Mouse (Mus musculus): ENCODE data around the gene Rhod. TPM values are rescaled to one million over a fixed set of nuclear protein-coding genes. Genes with fewer than 3 reads are reported as not detected.
A peak's percentile ranks its signal among the peaks of the same experiment; 100 is the strongest.

The Rhod gene
- polyA plus RNA-seq, 1 experiment from 2014 or later, result 48.0 TPM

- no peaks in the 10 kb centered on the region for H3K36me3 ChIP-seq (ENCODE audit: control insufficient read depth, insufficient read depth, low read length)
- no peaks in the 10 kb centered on the region for H3K27me3 ChIP-seq (ENCODE audit: control insufficient read depth, insufficient read depth, low read length)
- H3K4me2 ChIP-seq (replicated peaks; ENCODE audit: low read depth), result peak within 1 kb of the TSS; percentile 95
- H3K4me1 ChIP-seq (replicated peaks; ENCODE audit: control insufficient read depth, insufficient read depth), result no peaks in the 10 kb centered on the region
- peak within 1 kb of the TSS; percentile 93 for H3K27ac ChIP-seq (replicated peaks)
- peak within 1 kb of the TSS; percentile 86 for H3K9ac ChIP-seq (ENCODE audit: low read length)
- 2% methylated on average over 75 of the region's 82 CpGs for WGBS
- peak within 1 kb of the TSS; percentile 69 for H3K4me3 ChIP-seq (ENCODE audit: low read depth, low read length)
- no peak for TF ChIP-seq EP300 (optimal IDR thresholded peaks at IDR 0.05)
- no peak for TF ChIP-seq CTCF (IDR thresholded peaks at IDR 0.05; ENCODE audit: low read depth)
- peak; percentile 24 for ATAC-seq (ENCODE audit: low FRiP score, low TSS enrichment)
- no peaks in the 10 kb centered on the region for H3K9me3 ChIP-seq (ENCODE audit: control insufficient read depth, low read length)
- peak; percentile 65 for DNase-seq (ENCODE audit: low spot score)
These were observed 41.2 kb downstream of the Rhod start, which contains the start of gene Kdm2a for GRCm38 (mm10) chr19:4397798-4398629. Gene Kdm2a (minus strand): TSS chr19:4398285.

- H3K4me2 ChIP-seq (replicated peaks; ENCODE audit: low read depth), result peak overlapping the region; percentile 95
- H3K9me3 ChIP-seq (ENCODE audit: control insufficient read depth, low read length), result no peaks in the 10 kb centered on the region
- no peaks in the 10 kb centered on the region for H3K36me3 ChIP-seq (ENCODE audit: control insufficient read depth, insufficient read depth, low read length)
- H3K27me3 ChIP-seq (ENCODE audit: control insufficient read depth, insufficient read depth, low read length), result no peaks in the 10 kb centered on the region
- H3K4me1 ChIP-seq (replicated peaks; ENCODE audit: control insufficient read depth, insufficient read depth), result no peaks in the 10 kb centered on the region
- ATAC-seq (ENCODE audit: low FRiP score, low TSS enrichment), result peak; percentile 96
- DNase-seq (ENCODE audit: low spot score), result peak; percentile 100
- peak overlapping the region; percentile 97 for H3K27ac ChIP-seq (replicated peaks)
- H3K9ac ChIP-seq (ENCODE audit: low read length), result peak overlapping the region; percentile 100
- no peak for TF ChIP-seq EP300 (optimal IDR thresholded peaks at IDR 0.05)
- no peak for TF ChIP-seq CTCF (IDR thresholded peaks at IDR 0.05; ENCODE audit: low read depth)
- H3K4me3 ChIP-seq (ENCODE audit: low read depth, low read length), result peak overlapping the region; percentile 100
- under 1% methylated on average over 42 of the region's 90 CpGs for WGBS
These were observed 42.0 kb downstream of the Rhod start for GRCm38 (mm10) chr19:4396998-4397797.

GRCm38 (mm10) chr19:4396081-4396997 lies 42.9 kb downstream of the Rhod start:
- WGBS, result under 1% methylated on average over 63 of the region's 80 CpGs
- no peaks in the 10 kb centered on the region for H3K36me3 ChIP-seq (ENCODE audit: control insufficient read depth, insufficient read depth, low read length)
- TF ChIP-seq EP300 (optimal IDR thresholded peaks at IDR 0.05), result no peak
- TF ChIP-seq CTCF (IDR thresholded peaks at IDR 0.05; ENCODE audit: low read depth), result no peak
- H3K9me3 ChIP-seq (ENCODE audit: control insufficient read depth, low read length), result no peaks in the 10 kb centered on the region
- H3K27ac ChIP-seq (replicated peaks), result peak overlapping the region; percentile 97
- DNase-seq (ENCODE audit: low spot score) (peak; percentile 46), ATAC-seq (ENCODE audit: low FRiP score, low TSS enrichment) (peak; percentile 27)
- no peaks in the 10 kb centered on the region for H3K4me1 ChIP-seq (replicated peaks; ENCODE audit: control insufficient read depth, insufficient read depth)
- H3K9ac ChIP-seq (ENCODE audit: low read length), result peak overlapping the region; percentile 100
- peak overlapping the region; percentile 100 for H3K4me3 ChIP-seq (ENCODE audit: low read depth, low read length)
- no peaks in the 10 kb centered on the region for H3K27me3 ChIP-seq (ENCODE audit: control insufficient read depth, insufficient read depth, low read length)
- peak overlapping the region; percentile 65 for H3K4me2 ChIP-seq (replicated peaks; ENCODE audit: low read depth)

DNA sequence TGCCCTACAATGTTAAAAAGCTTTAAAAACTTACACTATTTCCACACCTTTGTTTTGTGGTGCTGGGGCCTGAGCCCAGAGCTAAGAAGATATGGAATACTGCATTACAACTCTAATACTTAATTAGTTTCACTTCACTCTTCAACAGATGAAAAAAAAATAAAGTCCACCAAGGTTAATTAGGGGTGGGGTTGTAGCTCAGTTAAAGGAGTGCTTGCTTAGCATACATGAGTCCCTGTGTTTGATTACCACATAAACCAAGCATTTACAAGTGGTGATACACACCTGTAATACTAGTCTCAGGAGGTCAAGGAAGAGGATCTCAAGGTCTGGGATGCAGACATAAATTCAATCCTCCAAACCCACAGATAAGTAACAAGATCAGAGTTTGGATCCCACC lies 52.0 kb downstream of the Rhod start:
- H3K9me3 ChIP-seq (ENCODE audit: control insufficient read depth, low read length), result no peaks in the 10 kb centered on the region
- H3K36me3 ChIP-seq (ENCODE audit: control insufficient read depth, insufficient read depth, low read length), result no peaks in the 10 kb centered on the region
- H3K27ac ChIP-seq (replicated peaks), result no peak overlapping the region
- no peaks in the 10 kb centered on the region for H3K27me3 ChIP-seq (ENCODE audit: control insufficient read depth, insufficient read depth, low read length)
- no peak overlapping the region for H3K4me3 ChIP-seq (ENCODE audit: low read depth, low read length)
- TF ChIP-seq CTCF (IDR thresholded peaks at IDR 0.05; ENCODE audit: low read depth) (no peak), EP300 (optimal IDR thresholded peaks at IDR 0.05) (no peak)
- no peak overlapping the region for H3K9ac ChIP-seq (ENCODE audit: low read length)
- H3K4me1 ChIP-seq (replicated peaks; ENCODE audit: control insufficient read depth, insufficient read depth), result no peaks in the 10 kb centered on the region
- no peak for ATAC-seq (ENCODE audit: low FRiP score, low TSS enrichment)
- no peak overlapping the region for H3K4me2 ChIP-seq (replicated peaks; ENCODE audit: low read depth)
- DNase-seq (ENCODE audit: low spot score), result no peak

GRCm38 (mm10) chr19:4385026-4385425 lies 54.2 kb downstream of the Rhod start:
- TF ChIP-seq CTCF (IDR thresholded peaks at IDR 0.05; ENCODE audit: low read depth) (peak; percentile 20; the same call in 1 of the 2 replicates), EP300 (optimal IDR thresholded peaks at IDR 0.05) (no peak)
- Histone ChIP-seq H3K27me3 (ENCODE audit: control insufficient read depth, insufficient read depth, low read length) (no peaks in the 10 kb centered on the region), H3K4me3 (ENCODE audit: low read depth, low read length) (no peak overlapping the region), H3K36me3 (ENCODE audit: control insufficient read depth, insufficient read depth, low read length) (no peaks in the 10 kb centered on the region), H3K4me1 (replicated peaks; ENCODE audit: control insufficient read depth, insufficient read depth) (no peaks in the 10 kb centered on the region), H3K4me2 (replicated peaks; ENCODE audit: low read depth) (no peak overlapping the region), H3K27ac (replicated peaks) (no peak overlapping the region), H3K9ac (ENCODE audit: low read length) (no peak overlapping the region), H3K9me3 (ENCODE audit: control insufficient read depth, low read length) (no peaks in the 10 kb centered on the region)
- ATAC-seq (ENCODE audit: low FRiP score, low TSS enrichment) (no peak), DNase-seq (ENCODE audit: low spot score) (no peak)
- WGBS, result 76% methylated on average over 4 of the region's 4 CpGs

Data from stomach, postnatal 0 days (tissue).